Mouse (Mus musculus) right cerebral cortex, adult 18-20 months (tissue): Measurements from ENCODE around the gene Carhsp1.
A peak's percentile ranks its signal among the peaks of the same experiment; 100 is the strongest.

Experiments used
- DNase-seq: peaks from one replicate; pipeline ENCODE4 v3.0.0; 2022; ENCODE audit warnings: mixed read lengths

Gene Carhsp1

GRCm38 (mm10) chr16:8637217-8638051, 34.5 kb downstream of the Carhsp1 start, which contains the start of the genes Pmm2 and Tmem186:
Gene Pmm2, plus strand, starts transcription at chr16:8637674.
Gene Tmem186, minus strand, starts transcription at chr16:8637712.
- DNase-seq, result peak; percentile 92

DNA sequence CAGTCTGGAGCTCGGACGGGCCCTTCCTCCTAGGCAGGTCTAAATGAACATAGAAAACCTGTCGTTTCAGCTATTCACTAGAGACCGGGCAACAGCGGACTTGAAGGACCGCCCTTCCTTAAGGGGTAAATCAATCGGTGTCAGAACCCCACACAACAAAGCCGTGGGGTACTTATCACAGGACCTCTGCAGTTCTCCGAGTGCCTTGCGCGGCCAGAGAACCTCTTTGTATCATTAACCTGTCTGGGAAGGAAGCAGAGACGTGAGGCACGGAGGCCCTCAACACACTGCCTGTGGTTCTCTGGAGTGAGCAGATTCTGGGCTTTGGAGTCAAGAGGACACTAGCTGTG, 35.1 kb downstream of the Carhsp1 start:
- no peak for DNase-seq

- no peak for DNase-seq
Measured at GRCm38 (mm10) chr16:8631428-8631827, 40.5 kb downstream of the Carhsp1 start.

DNA sequence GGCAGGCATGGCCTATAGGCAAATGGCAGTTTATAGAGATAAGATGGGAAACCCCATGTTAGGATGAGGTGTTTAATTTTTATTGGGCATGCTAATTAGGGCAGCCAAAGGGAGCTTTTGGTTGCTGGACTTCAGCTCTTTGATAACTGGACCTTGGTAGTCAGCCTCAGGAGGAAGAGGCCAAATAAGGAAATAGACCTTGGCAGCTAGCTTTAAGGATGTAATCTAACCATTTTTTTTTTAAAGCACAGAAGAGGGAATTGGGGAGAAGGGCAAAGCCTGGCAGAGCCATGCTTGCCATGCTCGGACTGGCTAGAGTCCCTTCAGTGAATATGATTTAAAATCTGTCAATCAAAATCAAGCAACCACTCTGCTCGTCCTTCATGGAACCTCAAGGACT, 41.5 kb downstream of the Carhsp1 start:
- no peak for DNase-seq

DNA sequence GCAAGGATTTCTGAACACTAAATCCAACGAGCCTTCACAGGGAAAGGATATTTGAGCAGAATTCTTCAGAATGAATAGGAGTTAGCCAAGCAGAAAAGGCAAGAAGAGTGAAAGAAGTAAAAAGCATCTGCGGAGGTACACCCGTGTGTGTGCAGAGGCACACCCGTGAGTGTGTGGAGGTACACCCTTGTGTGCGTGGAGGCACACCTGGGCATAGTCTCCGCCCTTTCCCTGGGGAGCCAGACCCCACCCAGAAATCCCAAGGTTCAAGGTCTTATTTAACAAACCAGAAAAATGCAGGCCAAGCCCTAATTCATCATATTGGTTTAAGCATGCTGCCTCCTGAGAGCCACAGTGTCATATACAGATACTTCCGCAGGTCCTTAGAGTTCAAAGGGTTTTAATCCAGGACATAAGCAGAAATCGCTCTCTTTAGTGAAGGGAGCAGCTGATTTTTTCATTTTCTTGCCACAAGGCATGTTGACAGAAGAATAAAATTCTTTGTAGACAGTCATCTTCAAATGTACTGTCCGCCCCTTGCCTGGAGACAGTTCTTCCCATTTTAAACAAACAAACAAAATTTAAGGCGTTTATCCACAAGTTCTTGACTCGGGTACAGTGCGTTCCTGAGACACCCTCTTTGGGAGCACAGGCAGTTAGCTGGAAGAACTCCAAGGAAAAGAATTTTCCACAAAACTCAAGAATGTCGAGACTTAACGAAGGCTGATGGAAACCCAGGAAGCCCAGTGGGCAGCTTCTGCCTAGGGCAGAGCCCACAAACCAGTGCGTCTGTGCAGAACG, 51.4 kb downstream of the Carhsp1 start:
- no peak for DNase-seq

DNA sequence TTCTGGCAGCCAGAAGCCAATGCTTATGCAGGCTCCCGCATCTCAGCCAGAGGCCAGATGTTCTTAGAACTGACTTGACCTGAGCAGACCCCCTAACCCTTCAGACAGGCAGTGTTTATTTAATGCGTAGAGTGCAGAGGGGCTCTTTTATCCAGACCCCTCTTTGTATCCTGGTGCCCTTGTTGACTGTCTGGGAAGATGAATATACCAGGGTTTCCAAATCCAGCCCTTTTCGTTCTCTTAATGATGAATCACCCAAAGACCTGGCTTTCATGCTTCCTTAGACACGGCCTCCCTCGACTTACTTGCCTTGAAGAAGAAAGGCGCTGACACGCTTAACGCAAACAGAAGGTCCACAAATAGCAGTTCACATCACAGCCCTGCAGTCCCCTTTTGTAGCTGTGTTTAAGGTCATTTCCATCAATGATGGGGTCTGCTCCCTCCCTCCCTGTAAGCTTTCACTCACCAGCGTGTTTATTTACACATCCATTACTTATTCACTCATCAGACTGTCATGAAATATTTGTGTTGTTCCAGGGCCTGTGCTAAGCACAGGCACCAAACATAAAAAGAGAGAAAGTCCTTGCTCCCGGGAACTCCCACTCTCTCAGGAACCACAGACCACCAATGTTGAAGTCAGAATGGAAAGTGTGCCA, 52.2 kb downstream of the Carhsp1 start:
- DNase-seq, result no peak

- no peak for DNase-seq
Measured at GRCm38 (mm10) chr16:8613447-8613846, 58.5 kb downstream of the Carhsp1 start.

DNA sequence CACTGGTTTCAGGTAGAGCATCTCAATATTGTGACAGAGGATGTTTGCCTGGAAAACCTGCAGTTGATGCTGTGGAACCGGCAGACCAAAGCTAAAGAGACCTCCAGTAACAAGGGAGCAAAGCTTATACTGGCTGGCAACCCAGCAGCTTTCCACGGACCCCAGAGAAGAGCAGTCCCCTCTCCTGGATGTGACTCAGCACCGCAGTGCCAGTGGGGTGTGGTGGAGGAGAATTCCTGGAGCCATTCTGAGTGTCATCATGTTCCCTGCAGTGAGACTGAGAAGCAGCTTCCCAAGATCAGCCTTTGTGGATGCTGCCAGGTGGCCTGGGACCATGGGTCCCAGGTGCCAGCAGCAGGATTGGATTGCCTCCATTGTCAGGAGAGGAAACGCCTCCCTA, 58.9 kb downstream of the Carhsp1 start:
- no peak for DNase-seq

- no peak for DNase-seq
Measured at GRCm38 (mm10) chr16:8612214-8613005, 59.5 kb downstream of the Carhsp1 start.

- no peak for DNase-seq
Measured at GRCm38 (mm10) chr16:8610397-8610796, 61.6 kb downstream of the Carhsp1 start.
